Mouse (Mus musculus) left cerebral cortex, adult 2 months (tissue): ENCODE measurements around the gene Ror1. TPM values are rescaled to one million over a fixed set of nuclear protein-coding genes. Genes with fewer than 3 reads are reported as not detected.

Experiments used
- DNase-seq, 2 experiments: peaks; one replicate each; pipeline ENCODE4 v3.0.0; 2021 to 2022; ENCODE audit warnings: low spot score in 2 of 2, mixed read lengths in 1 of 2; ENCODE audit errors: extremely low spot score in 1 of 2
- H3K27ac ChIP-seq: fragments of 200-600 bp; 2 replicates; pipeline ENCODE4 v1.8.1; 2022
- H3K4me3 ChIP-seq: fragments of 200-600 bp; 2 replicates; pipeline ENCODE4 v1.8.1; 2022
- CTCF ChIP-seq: fragments of 200-600 bp; IDR thresholded peaks from 2 replicates; pipeline ENCODE4 v1.8.1; 2022; ENCODE audit warnings: antibody characterized with exemption, mild to moderate bottlenecking, moderate library complexity
- intact Hi-C: fragments of 180-260 bp; cut with DNase I; formaldehyde crosslinking; loops from one replicate; pipeline ENCODE4 v1.15.1; 2025
- long read RNA-seq, 2 experiments: library from polyadenylated mRNA; stranded (forward); transcript quantifications; one replicate each; pipeline ENCODE4 v2.0.0; 2021; ENCODE audit warnings: borderline mapping rate in 2 of 2
- total RNA-seq, 2 experiments: library from RNA; stranded (reverse); gene quantifications; 2 replicates each; pipeline ENCODE4 v1.2.3; 2021

The Ror1 gene
- under 1 TPM; 0.72 to 0.86 TPM for total RNA-seq
- long read RNA-seq, experiment 1, partial matches to known transcripts = 1 of 1 reads
- long read RNA-seq, experiment 1, other reads (novel, unspliced or antisense) = 0 of 1 reads
- long read RNA-seq, experiment 2, partial matches to known transcripts = 2 of 2 reads
- long read RNA-seq, experiment 2, other reads (novel, unspliced or antisense) = 0 of 2 reads

DNA sequence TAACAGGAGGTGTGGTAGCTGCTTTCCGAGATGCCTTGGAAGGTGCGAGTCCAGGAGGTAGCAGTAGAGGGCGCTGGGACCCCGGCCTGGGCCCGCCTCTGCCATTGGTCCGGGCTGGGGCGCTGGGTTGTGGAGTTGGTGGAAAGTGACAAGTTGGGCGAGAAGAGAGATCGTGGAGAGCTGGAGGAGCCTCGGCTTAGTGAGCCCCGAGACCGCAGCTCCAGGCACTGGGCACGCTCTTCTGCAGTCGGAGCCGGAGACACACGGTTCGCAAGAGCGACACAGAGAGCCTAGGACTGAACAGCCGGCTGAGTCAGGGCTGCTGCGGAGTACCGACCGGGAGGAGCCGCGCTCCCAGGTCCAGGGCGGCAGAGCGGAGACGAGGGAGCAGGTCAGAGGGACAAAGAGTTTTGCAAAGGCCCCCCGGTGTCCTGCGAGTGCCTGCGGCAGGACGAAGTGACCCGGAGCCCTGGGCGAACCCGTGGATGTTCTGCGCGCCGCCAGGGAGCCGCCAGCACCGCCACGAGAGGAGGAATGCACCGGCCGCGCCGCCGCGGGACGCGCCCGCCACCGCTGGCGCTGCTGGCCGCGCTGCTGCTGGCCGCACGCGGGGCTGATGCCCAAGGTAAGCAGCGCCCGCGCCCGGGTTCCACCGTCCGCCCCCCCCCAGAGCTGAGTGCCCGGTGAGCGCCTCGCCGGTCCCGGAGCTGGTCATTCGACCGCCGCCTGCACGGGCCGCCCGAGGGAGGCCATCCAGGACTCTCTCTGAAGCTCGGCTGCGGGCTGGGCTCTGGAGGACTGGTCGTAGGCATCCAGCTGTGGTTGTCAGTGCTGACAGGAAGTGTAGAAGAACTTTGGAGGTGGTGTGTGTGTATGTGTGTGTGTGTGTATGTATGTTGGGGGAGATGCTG is at the start of gene Ror1:
Ror1 (plus strand) TSS at position 107 of the 911 bp plus-strand sequence.
- Histone ChIP-seq H3K27ac (no peak within 1 kb of the TSS), H3K4me3 (peak within 1 kb of the TSS; percentile 53)
- peak; percentile 66 for TF ChIP-seq CTCF
- peak; percentile 86 to 87 for DNase-seq
- intact Hi-C loops = loop anchor here (1.0 to 5.0 kb wide), 3 partner anchors 116 to 441 kb away; no protein-coding TSS in a partner anchor

DNA sequence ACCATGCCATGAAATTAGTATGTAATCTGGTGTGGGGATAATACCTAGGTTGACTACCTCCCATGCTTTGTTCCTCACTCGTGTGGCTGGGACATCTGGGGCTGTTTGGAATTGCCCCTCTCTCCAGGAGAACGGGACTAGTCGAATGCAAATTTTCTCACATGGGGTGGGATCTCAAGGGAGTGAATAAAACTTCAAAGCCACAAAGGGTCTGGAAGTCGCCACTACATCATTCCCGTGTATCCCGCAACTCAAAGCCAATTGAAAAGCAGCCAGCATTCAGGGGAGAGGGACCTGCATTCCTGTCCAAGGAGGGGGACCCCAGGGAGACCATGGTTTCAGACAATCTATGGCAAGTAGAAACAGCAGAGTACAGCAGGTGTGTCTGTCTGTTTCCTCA is 48.5 kb upstream of the Ror1 start:
- no peak for TF ChIP-seq CTCF
- Histone ChIP-seq H3K27ac (no peak overlapping the region), H3K4me3 (no peak overlapping the region)
- DNase-seq = no peak
- intact Hi-C loops = no loop called here

DNA sequence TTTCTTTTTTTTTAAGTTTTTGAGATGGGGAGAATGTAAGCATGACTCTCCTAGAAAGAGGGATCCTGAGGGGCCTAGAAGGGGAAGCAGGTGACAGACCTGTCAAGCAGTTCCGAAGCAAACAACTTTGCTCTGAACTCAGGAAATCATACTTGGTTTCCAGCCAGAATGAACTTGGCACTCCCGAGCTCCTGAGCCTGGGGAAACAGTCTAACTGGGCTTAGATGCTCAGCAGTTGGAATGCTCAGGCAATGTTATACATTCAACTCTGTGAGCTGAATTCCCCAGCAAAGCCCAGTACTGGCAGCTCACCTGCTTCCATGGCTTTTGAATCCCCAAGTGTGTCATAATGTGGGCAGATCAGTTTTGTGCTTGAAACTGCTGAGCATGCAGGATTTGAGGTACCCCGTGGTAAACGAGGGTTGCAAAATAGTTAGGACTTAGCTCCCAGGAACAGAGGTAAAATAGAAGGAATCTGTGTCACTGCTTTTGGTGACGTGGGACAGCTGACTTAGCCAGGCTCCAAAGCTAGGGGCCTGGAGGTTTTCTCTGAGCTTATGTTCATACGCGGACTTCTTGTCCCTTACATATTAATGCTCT is 47.1 kb upstream of the Ror1 start:
- Histone ChIP-seq H3K4me3 (no peak overlapping the region), H3K27ac (no peak overlapping the region)
- DNase-seq = no peak
- intact Hi-C loops = no loop called here
- TF ChIP-seq CTCF = no peak

DNA sequence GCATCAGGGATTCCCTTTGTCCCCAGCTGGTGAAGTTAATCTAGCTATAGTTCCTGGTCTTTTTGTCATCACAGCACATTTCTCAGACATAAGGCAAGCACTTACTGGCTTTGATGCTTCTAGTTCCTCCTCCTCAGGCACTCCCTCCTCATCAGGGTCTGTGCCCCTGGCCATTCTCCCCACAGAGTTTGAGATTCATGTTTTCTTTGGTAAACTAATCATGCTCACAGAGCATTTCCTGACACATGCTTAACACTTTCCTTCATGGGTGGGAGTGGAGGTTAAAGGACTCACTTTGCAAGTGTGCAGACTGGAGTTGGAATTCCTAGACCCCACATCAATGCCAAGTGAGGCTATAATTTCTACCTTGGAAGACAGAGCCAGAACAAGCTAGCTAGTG is 43.8 kb upstream of the Ror1 start:
- intact Hi-C loops = no loop called here
- Histone ChIP-seq H3K4me3 (no peak overlapping the region), H3K27ac (no peak overlapping the region)
- no peak for TF ChIP-seq CTCF
- no peak for DNase-seq

DNA sequence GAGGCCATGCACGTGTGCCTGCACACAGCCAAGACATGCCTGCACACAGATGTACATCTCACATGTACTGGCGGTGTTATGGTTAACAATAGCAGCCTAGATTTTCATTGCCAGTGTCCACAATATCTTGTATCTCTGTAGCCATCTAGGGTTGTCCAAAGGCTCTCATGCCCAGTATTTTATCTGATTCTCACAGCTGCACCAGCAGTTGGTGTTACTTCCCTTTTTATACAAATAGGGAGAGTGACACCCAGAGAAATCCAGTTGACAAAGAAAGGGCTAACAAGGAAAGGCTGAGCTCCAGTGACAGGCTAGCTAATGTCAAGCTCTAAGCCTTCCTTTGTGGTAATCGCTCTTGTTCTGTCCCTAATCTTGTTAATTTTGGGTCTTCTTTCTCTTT is 43.3 kb upstream of the Ror1 start:
- Histone ChIP-seq H3K4me3 (no peak overlapping the region), H3K27ac (no peak overlapping the region)
- intact Hi-C loops = no loop called here
- no peak for DNase-seq
- TF ChIP-seq CTCF = no peak

DNA sequence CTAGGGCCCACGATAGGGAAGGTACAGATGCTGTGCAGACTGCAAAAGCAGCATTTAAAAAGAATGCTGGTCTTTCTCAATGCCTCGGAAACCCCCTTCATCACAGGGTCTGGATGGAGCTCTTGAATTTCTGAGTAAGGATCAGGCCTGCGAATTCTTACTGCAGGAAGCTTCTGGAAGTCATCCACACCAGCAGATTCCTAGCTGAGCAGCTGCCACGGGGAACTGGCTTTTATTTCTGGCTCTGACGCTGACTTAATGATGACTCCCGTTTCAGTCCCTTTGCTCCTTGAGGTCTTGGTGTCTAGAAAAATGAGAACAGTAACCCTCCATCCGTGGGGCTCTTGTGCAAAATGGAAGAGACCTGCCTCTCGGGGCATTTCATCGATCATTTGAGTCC is 39.5 kb upstream of the Ror1 start:
- no peak for TF ChIP-seq CTCF
- H3K27ac ChIP-seq = no peak overlapping the region
- no peak for DNase-seq
- intact Hi-C loops = no loop called here
- H3K4me3 ChIP-seq = no peak overlapping the region

DNA sequence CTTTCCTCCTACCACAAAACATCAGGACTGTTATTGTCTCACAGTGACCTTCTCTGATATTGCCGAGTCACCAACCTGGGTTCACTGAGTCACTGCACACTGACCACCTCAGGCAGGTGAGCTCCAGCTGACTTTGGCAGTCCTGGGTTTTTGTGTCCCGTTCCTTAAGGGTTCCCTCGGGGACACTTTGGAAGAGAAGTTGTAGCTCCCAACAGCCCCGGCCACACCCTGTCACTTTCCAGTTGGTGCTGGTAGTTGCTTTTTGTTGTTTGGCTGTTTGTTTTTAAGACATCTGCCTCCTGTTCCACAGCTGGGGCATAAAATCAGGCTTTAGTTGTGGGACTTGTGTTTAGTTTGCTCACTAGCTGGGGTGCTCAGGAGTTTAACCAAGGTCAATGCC is 39.1 kb upstream of the Ror1 start:
- H3K27ac ChIP-seq = no peak overlapping the region
- no peak overlapping the region for H3K4me3 ChIP-seq
- DNase-seq = no peak
- intact Hi-C loops = no loop called here
- no peak for TF ChIP-seq CTCF

DNA sequence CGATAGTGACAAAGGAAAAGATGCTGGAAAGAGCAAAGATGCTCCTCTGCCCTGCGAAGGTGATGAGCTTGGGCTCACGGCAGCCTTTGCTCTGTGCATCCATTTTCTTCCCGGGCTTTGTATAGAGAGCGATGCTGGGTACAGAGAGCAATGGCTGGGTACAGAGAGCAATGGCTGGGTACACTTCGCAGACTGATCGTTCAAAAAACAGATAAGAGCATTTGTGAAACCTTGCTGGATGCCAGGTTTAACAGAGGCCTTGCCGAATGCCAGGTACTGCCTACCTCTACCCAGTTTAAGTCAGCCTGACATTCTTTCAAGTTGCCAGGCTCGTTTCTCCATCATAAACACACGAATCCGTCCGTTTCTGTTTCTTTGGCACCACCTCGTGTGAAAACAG is 38.2 kb upstream of the Ror1 start:
- intact Hi-C loops = no loop called here
- Histone ChIP-seq H3K4me3 (no peak overlapping the region), H3K27ac (no peak overlapping the region)
- DNase-seq = no peak
- no peak for TF ChIP-seq CTCF

DNA sequence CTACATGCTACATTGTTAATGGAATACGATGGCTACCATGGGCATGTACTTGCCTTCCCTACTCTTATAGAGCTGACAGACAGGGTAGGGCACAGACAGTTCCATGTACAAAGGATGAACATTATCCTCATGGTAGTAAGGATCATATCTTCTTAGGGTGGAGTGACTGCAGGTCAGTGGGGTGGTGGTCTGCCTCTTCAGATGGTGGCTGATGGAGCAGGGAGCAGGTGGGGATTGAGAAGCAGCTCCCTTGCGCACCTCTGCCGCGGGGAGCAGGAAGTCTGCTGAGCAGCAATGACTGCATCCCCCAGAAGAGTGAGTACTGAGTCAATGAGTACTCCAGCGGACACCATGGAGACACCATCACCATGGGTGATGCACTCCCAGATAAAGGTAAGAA is 37.0 kb upstream of the Ror1 start:
- no peak for TF ChIP-seq CTCF
- no peak overlapping the region for H3K4me3 ChIP-seq
- intact Hi-C loops = no loop called here
- no peak overlapping the region for H3K27ac ChIP-seq
- DNase-seq = no peak

DNA sequence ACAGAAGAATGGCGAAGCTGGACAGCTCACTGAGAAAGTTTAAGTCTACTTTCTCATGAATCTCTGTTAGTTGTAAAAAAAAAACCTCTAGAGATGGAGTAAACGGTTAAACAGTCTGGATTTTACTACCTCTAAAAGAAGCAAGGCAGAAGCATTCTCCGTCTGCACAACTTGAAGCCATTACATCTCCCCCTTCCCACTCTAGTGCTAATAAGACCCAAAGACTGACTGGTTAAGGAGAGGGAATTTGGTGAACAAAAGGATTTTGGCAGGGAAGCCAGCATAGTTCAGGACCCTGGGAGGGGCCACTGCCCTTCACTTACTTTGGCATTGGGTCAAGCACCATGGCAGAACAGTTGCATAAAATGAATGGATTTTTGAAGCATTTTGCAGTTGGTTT is 35.8 kb upstream of the Ror1 start:
- no peak for DNase-seq
- intact Hi-C loops = no loop called here
- Histone ChIP-seq H3K4me3 (no peak overlapping the region), H3K27ac (no peak overlapping the region)
- no peak for TF ChIP-seq CTCF

DNA sequence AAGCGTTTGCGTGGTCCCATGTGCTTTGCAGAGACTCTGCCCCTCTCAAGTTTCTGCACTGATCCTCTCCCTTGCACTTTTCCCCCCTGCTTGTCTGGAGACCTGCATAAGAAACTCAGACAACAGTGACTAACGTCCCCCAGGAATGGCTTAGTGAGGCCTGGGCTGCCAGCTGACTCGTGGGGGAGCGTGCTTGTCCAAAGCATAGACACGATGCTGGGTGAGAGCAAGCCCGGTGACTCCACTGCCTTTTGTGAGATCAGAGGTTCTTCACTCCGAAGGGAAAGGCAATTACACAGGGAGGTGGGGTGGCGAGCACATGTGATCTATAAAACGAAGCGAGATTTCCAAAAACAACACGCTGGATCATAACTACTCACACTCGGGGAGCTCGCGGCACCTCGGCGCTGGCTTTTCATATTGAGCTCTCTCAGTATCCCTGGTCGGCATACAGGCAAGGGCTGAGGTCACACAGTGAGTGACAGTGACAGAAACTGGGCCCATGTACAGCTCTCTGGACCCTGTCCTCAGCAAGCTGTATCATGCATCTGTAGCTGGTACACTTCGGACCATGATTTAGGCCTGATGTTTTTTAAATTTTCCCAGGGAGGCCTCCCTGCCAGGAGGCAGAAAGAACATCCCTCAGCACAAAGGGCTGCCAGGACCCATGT is 34.1 kb upstream of the Ror1 start:
- DNase-seq = no peak
- Histone ChIP-seq H3K27ac (no peak overlapping the region), H3K4me3 (no peak overlapping the region)
- intact Hi-C loops = no loop called here
- no peak for TF ChIP-seq CTCF

DNA sequence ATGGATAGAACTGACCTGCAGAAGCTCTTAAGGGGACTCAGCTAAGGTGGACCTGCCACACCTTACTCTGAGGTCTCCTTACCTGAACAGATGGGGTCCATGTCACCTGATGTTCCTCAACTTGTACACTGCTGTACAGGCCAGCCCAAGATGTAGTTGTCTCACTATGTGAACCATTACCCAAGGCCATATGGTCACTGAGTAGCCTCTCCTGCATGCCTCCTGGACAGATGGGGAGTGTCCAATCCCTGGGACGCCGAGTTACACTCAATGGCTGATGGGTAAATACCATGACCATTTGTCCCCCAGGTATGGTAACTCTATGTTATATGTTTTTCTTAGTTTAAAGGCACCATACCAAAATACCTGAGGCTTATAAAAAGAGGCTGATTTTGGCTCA is 29.9 kb upstream of the Ror1 start:
- Histone ChIP-seq H3K27ac (no peak overlapping the region), H3K4me3 (no peak overlapping the region)
- no peak for TF ChIP-seq CTCF
- intact Hi-C loops = no loop called here
- DNase-seq = no peak
